Mouse (Mus musculus): ENCODE measurements around the gene Tbc1d2b.

DNA sequence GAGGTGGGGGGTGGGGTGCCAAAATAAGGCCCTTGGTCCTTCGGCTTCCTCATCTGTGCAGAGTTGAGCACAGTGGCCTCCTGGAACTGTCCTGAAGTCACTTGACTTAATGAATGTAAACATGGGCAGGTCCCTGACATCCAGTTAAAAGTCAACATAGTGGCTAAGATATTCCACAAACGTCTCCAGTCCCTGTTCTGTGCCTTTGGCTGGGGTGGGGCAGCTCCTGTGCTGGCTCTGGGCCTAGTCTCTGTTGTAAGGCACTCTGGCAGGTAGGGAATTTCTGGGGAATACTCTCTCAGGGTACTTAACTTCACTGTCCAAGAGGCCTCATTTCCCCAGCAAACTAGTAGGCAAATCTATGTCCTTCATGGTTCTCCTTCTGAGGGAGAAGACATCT is 4.9 kb upstream of the Tbc1d2b start:
- TF ChIP-seq POLR2A (IDR thresholded peaks at IDR 0.05; ENCODE audit: low read depth, low read length) (no peak), CTCF (IDR thresholded peaks at IDR 0.05; ENCODE audit: borderline replicate concordance, insufficient read depth, low read length) (no peak)
